Mouse (Mus musculus): ENCODE results near the gene Zfp169. TPM values are rescaled to one million over a fixed set of nuclear protein-coding genes. Genes with fewer than 3 reads are reported as not detected.
A peak's percentile ranks its signal among the peaks of the same experiment; 100 is the strongest.
"Not testable (repeated sequence)": the region's sequence is repeated elsewhere in the genome, so short reads cannot be mapped to it uniquely, and the experiment has no call there.

The Zfp169 gene
- polyA plus RNA-seq, 1 experiment from 2014 or later = 6.0 TPM

- DNase-seq (ENCODE audit: low spot score) (no peak), ATAC-seq (0 out of 2 replicates have a peak, but pooled peaks have one; percentile 22)
- no peak overlapping the region for H3K4me3 ChIP-seq (ENCODE audit: low read depth, low read length)
- H3K27ac ChIP-seq (ENCODE audit: low read depth, low read length) = no peak overlapping the region
- no peak overlapping the region for H3K4me2 ChIP-seq (ENCODE audit: low read length)
- H3K9ac ChIP-seq (ENCODE audit: low read length) = no peak overlapping the region
- no peaks in the 10 kb centered on the region for H3K4me1 ChIP-seq (ENCODE audit: control insufficient read depth, insufficient read depth, low read length)
- H3K36me3 ChIP-seq (ENCODE audit: control insufficient read depth, insufficient read depth, low read length) = no peaks in the 10 kb centered on the region
- WGBS = 53% methylated on average over 2 of the region's 2 CpGs
- H3K27me3 ChIP-seq (replicated peaks; ENCODE audit: control insufficient read depth, insufficient read depth, low read length) = no peaks in the 10 kb centered on the region
- no peaks in the 10 kb centered on the region for H3K9me3 ChIP-seq (replicated peaks; ENCODE audit: control insufficient read depth, low read length)
Measured at GRCm38 (mm10) chr13:48529028-48529427, 15.8 kb upstream of the Zfp169 start.

- Histone ChIP-seq H3K9me3 (replicated peaks; ENCODE audit: control insufficient read depth, low read length) (no peaks in the 10 kb centered on the region), H3K4me1 (ENCODE audit: control insufficient read depth, insufficient read depth, low read length) (no peaks in the 10 kb centered on the region), H3K4me3 (ENCODE audit: low read depth, low read length) (no peak overlapping the region), H3K36me3 (ENCODE audit: control insufficient read depth, insufficient read depth, low read length) (no peaks in the 10 kb centered on the region), H3K27ac (ENCODE audit: low read depth, low read length) (no peak overlapping the region), H3K9ac (ENCODE audit: low read length) (no peak overlapping the region), H3K4me2 (ENCODE audit: low read length) (no peak overlapping the region), H3K27me3 (replicated peaks; ENCODE audit: control insufficient read depth, insufficient read depth, low read length) (no peaks in the 10 kb centered on the region)
- ATAC-seq (peak; percentile 75), DNase-seq (ENCODE audit: low spot score) (peak; percentile 94)
- 55% methylated on average over 15 of the region's 15 CpGs for whole genome bisulfite sequencing
Measured at GRCm38 (mm10) chr13:48528123-48528871, 15.0 kb upstream of the Zfp169 start.

GRCm38 (mm10) chr13:48525745-48526144 is 12.5 kb upstream of the Zfp169 start:
- H3K4me1 ChIP-seq (ENCODE audit: control insufficient read depth, insufficient read depth, low read length) = no peaks in the 10 kb centered on the region
- no peak overlapping the region for H3K27ac ChIP-seq (ENCODE audit: low read depth, low read length)
- H3K9me3 ChIP-seq (replicated peaks; ENCODE audit: control insufficient read depth, low read length) = no peaks in the 10 kb centered on the region
- DNase-seq (ENCODE audit: low spot score) (no peak), ATAC-seq (no peak)
- 80% methylated on average over 5 of the region's 5 CpGs for WGBS
- no peak overlapping the region for H3K4me3 ChIP-seq (ENCODE audit: low read depth, low read length)
- no peaks in the 10 kb centered on the region for H3K36me3 ChIP-seq (ENCODE audit: control insufficient read depth, insufficient read depth, low read length)
- no peak overlapping the region for H3K9ac ChIP-seq (ENCODE audit: low read length)
- H3K27me3 ChIP-seq (replicated peaks; ENCODE audit: control insufficient read depth, insufficient read depth, low read length) = no peaks in the 10 kb centered on the region
- H3K4me2 ChIP-seq (ENCODE audit: low read length) = no peak overlapping the region

GRCm38 (mm10) chr13:48519122-48519521 is 5.9 kb upstream of the Zfp169 start:
- not testable (repeated sequence) for H3K27me3 ChIP-seq (replicated peaks; ENCODE audit: control insufficient read depth, insufficient read depth, low read length); H3K4me2 ChIP-seq (ENCODE audit: low read length); H3K9me3 ChIP-seq (replicated peaks; ENCODE audit: control insufficient read depth, low read length); DNase-seq (ENCODE audit: low spot score); H3K36me3 ChIP-seq (ENCODE audit: control insufficient read depth, insufficient read depth, low read length); H3K9ac ChIP-seq (ENCODE audit: low read length); H3K4me3 ChIP-seq (ENCODE audit: low read depth, low read length); H3K27ac ChIP-seq (ENCODE audit: low read depth, low read length); H3K4me1 ChIP-seq (ENCODE audit: control insufficient read depth, insufficient read depth, low read length); ATAC-seq

GRCm38 (mm10) chr13:48515861-48516260 is 2.6 kb upstream of the Zfp169 start:
- 85% methylated on average over 4 of the region's 4 CpGs for WGBS
- ATAC-seq = no peak

GRCm38 (mm10) chr13:48508661-48509060 is 4.6 kb downstream of the Zfp169 start:
- 93% methylated on average over 9 of the region's 9 CpGs for WGBS
- Histone ChIP-seq H3K4me1 (ENCODE audit: control insufficient read depth, insufficient read depth, low read length) (no peaks in the 10 kb centered on the region; the same call in 1 of the 2 replicates), H3K27me3 (replicated peaks; ENCODE audit: control insufficient read depth, insufficient read depth, low read length) (no peaks in the 10 kb centered on the region), H3K4me3 (ENCODE audit: low read depth, low read length) (no peak overlapping the region), H3K9ac (ENCODE audit: low read length) (no peak overlapping the region), H3K9me3 (replicated peaks; ENCODE audit: control insufficient read depth, low read length) (no peaks in the 10 kb centered on the region), H3K27ac (ENCODE audit: low read depth, low read length) (no peak overlapping the region), H3K36me3 (ENCODE audit: control insufficient read depth, insufficient read depth, low read length) (peaks cover 23% of the 10 kb centered on the region), H3K4me2 (ENCODE audit: low read length) (no peak overlapping the region)
- DNase-seq (ENCODE audit: low spot score) = no peak
- no peak for ATAC-seq

More at GRCm38 (mm10) chr13:48515861-48516260, 2.6 kb upstream of the Zfp169 start:
- no peaks in the 10 kb centered on the region; the same call in 1 of the 2 replicates for H3K4me1 ChIP-seq (ENCODE audit: control insufficient read depth, insufficient read depth, low read length)
- no peak overlapping the region for H3K27ac ChIP-seq (ENCODE audit: low read depth, low read length)
- no peak overlapping the region for H3K4me3 ChIP-seq (ENCODE audit: low read depth, low read length)
- 0 out of 2 replicates have a peak, but pooled peaks cover 2% of the 10 kb centered on the region for H3K9me3 ChIP-seq (replicated peaks; ENCODE audit: control insufficient read depth, low read length)
- no peaks in the 10 kb centered on the region for H3K27me3 ChIP-seq (replicated peaks; ENCODE audit: control insufficient read depth, insufficient read depth, low read length)
- H3K36me3 ChIP-seq (ENCODE audit: control insufficient read depth, insufficient read depth, low read length) = no peaks in the 10 kb centered on the region
- H3K4me2 ChIP-seq (ENCODE audit: low read length) = no peak overlapping the region
- H3K9ac ChIP-seq (ENCODE audit: low read length) = no peak overlapping the region
- no peak for DNase-seq (ENCODE audit: low spot score)

GRCm38 (mm10) chr13:48502422-48502821 is 10.8 kb downstream of the Zfp169 start:
- Histone ChIP-seq H3K9me3 (replicated peaks; ENCODE audit: control insufficient read depth, low read length) (no peaks in the 10 kb centered on the region), H3K9ac (ENCODE audit: low read length) (no peak overlapping the region), H3K27me3 (replicated peaks; ENCODE audit: control insufficient read depth, insufficient read depth, low read length) (no peaks in the 10 kb centered on the region), H3K4me3 (ENCODE audit: low read depth, low read length) (no peak overlapping the region), H3K4me2 (ENCODE audit: low read length) (no peak overlapping the region), H3K27ac (ENCODE audit: low read depth, low read length) (no peak overlapping the region), H3K4me1 (ENCODE audit: control insufficient read depth, insufficient read depth, low read length) (peaks cover 3% of the 10 kb centered on the region; the same call in 1 of the 2 replicates), H3K36me3 (ENCODE audit: control insufficient read depth, insufficient read depth, low read length) (peaks cover 36% of the 10 kb centered on the region)
- DNase-seq (ENCODE audit: low spot score) (no peak), ATAC-seq (no peak)
- 66% methylated on average over 5 of the region's 5 CpGs for WGBS

GRCm38 (mm10) chr13:48498676-48499075 is 14.6 kb downstream of the Zfp169 start:
- no peak overlapping the region for H3K9ac ChIP-seq (ENCODE audit: low read length)
- H3K4me3 ChIP-seq (ENCODE audit: low read depth, low read length) = no peak overlapping the region
- H3K36me3 ChIP-seq (ENCODE audit: control insufficient read depth, insufficient read depth, low read length) = peaks cover 19% of the 10 kb centered on the region
- H3K4me2 ChIP-seq (ENCODE audit: low read length) = no peak overlapping the region
- peaks cover 3% of the 10 kb centered on the region; the same call in 1 of the 2 replicates for H3K4me1 ChIP-seq (ENCODE audit: control insufficient read depth, insufficient read depth, low read length)
- ATAC-seq (no peak), DNase-seq (ENCODE audit: low spot score) (peak; percentile 50)
- WGBS = 62% methylated on average over 4 of the region's 4 CpGs
- H3K9me3 ChIP-seq (replicated peaks; ENCODE audit: control insufficient read depth, low read length) = peaks cover 5% of the 10 kb centered on the region
- no peaks in the 10 kb centered on the region for H3K27me3 ChIP-seq (replicated peaks; ENCODE audit: control insufficient read depth, insufficient read depth, low read length)
- H3K27ac ChIP-seq (ENCODE audit: low read depth, low read length) = no peak overlapping the region

- Histone ChIP-seq H3K4me3 (ENCODE audit: low read depth, low read length) (peak overlapping the region; percentile 12), H3K27me3 (replicated peaks; ENCODE audit: control insufficient read depth, insufficient read depth, low read length) (no peaks in the 10 kb centered on the region), H3K9ac (ENCODE audit: low read length) (no peak overlapping the region), H3K27ac (ENCODE audit: low read depth, low read length) (no peak overlapping the region), H3K4me1 (ENCODE audit: control insufficient read depth, insufficient read depth, low read length) (peaks cover 3% of the 10 kb centered on the region; the same call in 1 of the 2 replicates), H3K36me3 (ENCODE audit: control insufficient read depth, insufficient read depth, low read length) (peaks cover 17% of the 10 kb centered on the region), H3K4me2 (ENCODE audit: low read length) (peak overlapping the region; percentile 35), H3K9me3 (replicated peaks; ENCODE audit: control insufficient read depth, low read length) (peaks cover 5% of the 10 kb centered on the region)
- peak; percentile 99 for ATAC-seq
- peak; percentile 89 for DNase-seq (ENCODE audit: low spot score)
- 3% methylated on average over 15 of the region's 15 CpGs for WGBS
Measured at GRCm38 (mm10) chr13:48497693-48498221, 15.5 kb downstream of the Zfp169 start.
